Mouse (Mus musculus) ES-Bruce4 (cell line): ENCODE data around the gene Lama5. TPM values are rescaled to one million over a fixed set of nuclear protein-coding genes. Genes with fewer than 3 reads are reported as not detected.

ENCODE experiments used
- H3K27ac ChIP-seq: 2 replicates; pipeline ENCODE4 v1.5.1; 2012; ENCODE audit warnings: low read length, inconsistent platforms; ENCODE audit not compliant: insufficient read depth
- H3K27me3 ChIP-seq: 2 replicates; pipeline ENCODE4 v1.6.1; 2012; ENCODE audit warnings: mild to moderate bottlenecking, low read length, inconsistent platforms; ENCODE audit not compliant: control insufficient read depth, poor library complexity, insufficient read depth, severe bottlenecking
- H3K36me3 ChIP-seq: 2 replicates; pipeline ENCODE4 v1.6.1; 2012; ENCODE audit warnings: inconsistent platforms, mild to moderate bottlenecking, low read length, moderate library complexity; ENCODE audit not compliant: control insufficient read depth, poor library complexity, insufficient read depth, severe bottlenecking
- H3K4me1 ChIP-seq: one replicate; pipeline ENCODE4 v1.8.1; 2011; ENCODE audit warnings: low read length; ENCODE audit not compliant: control insufficient read depth, insufficient read depth
- H3K4me3 ChIP-seq: 2 replicates; pipeline ENCODE4 v1.5.1; 2011; ENCODE audit warnings: low read depth, mild to moderate bottlenecking, low read length
- H3K9ac ChIP-seq: 2 replicates; pipeline ENCODE4 v1.6.1; 2012; ENCODE audit warnings: low read depth, mild to moderate bottlenecking, inconsistent platforms; ENCODE audit not compliant: poor library complexity, severe bottlenecking
- H3K9me3 ChIP-seq: replicated peaks from 2 replicates; pipeline ENCODE4 v1.6.1; 2012; ENCODE audit warnings: mild to moderate bottlenecking, low read length, inconsistent platforms; ENCODE audit not compliant: control insufficient read depth, poor library complexity, insufficient read depth, severe bottlenecking
- CTCF ChIP-seq: IDR thresholded peaks from one replicate; pipeline ENCODE4 v1.8.1; 2011; ENCODE audit warnings: low read depth, low read length
- EP300 ChIP-seq: IDR thresholded peaks from 2 replicates; pipeline ENCODE4 v1.6.1; 2011; ENCODE audit warnings: low read depth, low read length; ENCODE audit not compliant: insufficient read depth
- POLR2A ChIP-seq: IDR thresholded peaks from one replicate; pipeline ENCODE4 v1.8.1; 2011; ENCODE audit warnings: low read length; ENCODE audit not compliant: insufficient read depth
- polyA plus RNA-seq: library from polyadenylated mRNA; stranded (reverse); fragments of >200 nt; gene quantifications from 2 replicates; pipeline ENCODE4 v1.2.4, GENCODE M21; 2011; ENCODE audit warnings: low read depth; ENCODE audit not compliant: missing spikeins, insufficient read depth, insufficient read length

The Lama5 gene
- polyA plus RNA-seq, 1 experiment: 141 TPM

GRCm38 (mm10) chr2:180248947-180249660 is 23.4 kb upstream of the Lama5 start:
- Histone ChIP-seq H3K36me3 (no peaks in the 10 kb centered on the region), H3K9me3 (no peaks in the 10 kb centered on the region), H3K4me1 (peaks cover 2% of the 10 kb centered on the region), H3K27ac (peak overlapping the region; percentile 38; the same call in 1 of the 2 replicates), H3K27me3 (no peaks in the 10 kb centered on the region), H3K4me3 (no peak overlapping the region), H3K9ac (no peak overlapping the region)
- TF ChIP-seq CTCF (no peak), POLR2A (no peak), EP300 (no peak)

GRCm38 (mm10) chr2:180247916-180248315 is 22.3 kb upstream of the Lama5 start:
- H3K9ac ChIP-seq: no peak overlapping the region
- H3K27ac ChIP-seq: no peak overlapping the region
- H3K4me3 ChIP-seq: no peak overlapping the region
- no peak for TF ChIP-seq CTCF
- TF ChIP-seq POLR2A: no peak
- no peak for TF ChIP-seq EP300
- H3K9me3 ChIP-seq: no peaks in the 10 kb centered on the region
- peaks cover 2% of the 10 kb centered on the region for H3K4me1 ChIP-seq
- no peaks in the 10 kb centered on the region for H3K36me3 ChIP-seq
- H3K27me3 ChIP-seq: no peaks in the 10 kb centered on the region

DNA sequence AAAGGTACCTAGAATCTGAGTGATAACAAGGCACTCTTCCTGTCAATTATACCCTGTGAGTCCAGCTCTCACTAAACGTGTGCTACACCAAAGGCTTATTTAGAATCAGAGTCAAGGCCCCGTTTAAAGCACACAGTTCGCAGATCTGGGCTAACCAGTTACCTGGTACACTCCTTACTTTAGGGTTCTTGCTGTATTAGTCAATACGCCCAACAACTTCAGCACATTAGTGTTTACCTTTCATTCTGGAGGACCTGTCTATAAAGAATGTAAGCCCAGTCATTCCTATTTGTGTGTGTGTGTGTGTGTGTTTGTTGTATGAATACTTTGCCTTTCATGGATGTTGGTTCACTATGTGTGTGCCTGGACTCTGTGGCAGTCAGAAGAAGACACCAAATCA is 17.4 kb upstream of the Lama5 start:
- H3K27me3 ChIP-seq: no peaks in the 10 kb centered on the region
- no peak for TF ChIP-seq POLR2A
- TF ChIP-seq EP300: no peak
- TF ChIP-seq CTCF: no peak
- H3K36me3 ChIP-seq: no peaks in the 10 kb centered on the region
- H3K4me1 ChIP-seq: no peaks in the 10 kb centered on the region
- no peaks in the 10 kb centered on the region for H3K9me3 ChIP-seq
- H3K9ac ChIP-seq: no peak overlapping the region
- H3K4me3 ChIP-seq: no peak overlapping the region
- H3K27ac ChIP-seq: no peak overlapping the region

GRCm38 (mm10) chr2:180238591-180238990 is 12.9 kb upstream of the Lama5 start:
- H3K27me3 ChIP-seq: no peaks in the 10 kb centered on the region
- H3K9me3 ChIP-seq: no peaks in the 10 kb centered on the region
- H3K4me3 ChIP-seq: no peak overlapping the region
- peak overlapping the region; percentile 66 for H3K27ac ChIP-seq
- H3K36me3 ChIP-seq: no peaks in the 10 kb centered on the region
- H3K4me1 ChIP-seq: peaks cover 3% of the 10 kb centered on the region
- no peak overlapping the region for H3K9ac ChIP-seq
- no peak for TF ChIP-seq EP300
- TF ChIP-seq CTCF: no peak
- TF ChIP-seq POLR2A: no peak

- Histone ChIP-seq H3K9me3 (no peaks in the 10 kb centered on the region), H3K27ac (peak overlapping the region; percentile 94), H3K4me1 (peaks cover 3% of the 10 kb centered on the region), H3K4me3 (no peak overlapping the region), H3K27me3 (no peaks in the 10 kb centered on the region), H3K9ac (peak overlapping the region; percentile 15; the same call in 1 of the 2 replicates), H3K36me3 (no peaks in the 10 kb centered on the region)
- TF ChIP-seq POLR2A (no peak), EP300 (no peak), CTCF (no peak)
These were observed 12.1 kb upstream of the Lama5 start for GRCm38 (mm10) chr2:180237601-180238345.

DNA sequence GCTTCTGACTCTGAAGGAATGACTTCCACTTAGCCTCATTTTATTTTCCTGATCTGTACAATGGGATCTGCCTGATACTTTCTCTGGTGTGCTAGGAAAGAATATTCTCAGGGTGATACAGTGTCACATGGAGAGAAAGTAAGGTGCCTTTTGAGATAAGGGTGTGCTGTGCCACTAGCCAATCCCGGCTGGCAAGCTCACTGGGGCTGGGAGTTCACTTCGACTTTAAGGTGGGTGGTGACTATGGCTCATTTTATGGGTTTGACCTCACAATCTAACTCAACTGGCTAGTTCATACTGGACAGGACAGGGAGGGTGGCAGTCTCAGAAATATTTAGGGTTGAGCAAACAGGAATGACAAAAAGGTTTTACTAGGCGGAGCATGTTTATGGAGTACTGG is 11.3 kb upstream of the Lama5 start:
- Histone ChIP-seq H3K4me3 (no peak overlapping the region), H3K27me3 (no peaks in the 10 kb centered on the region), H3K36me3 (no peaks in the 10 kb centered on the region), H3K9me3 (no peaks in the 10 kb centered on the region), H3K4me1 (peaks cover 3% of the 10 kb centered on the region), H3K27ac (peak overlapping the region; percentile 94), H3K9ac (peak overlapping the region; percentile 15; the same call in 1 of the 2 replicates)
- TF ChIP-seq CTCF (no peak), EP300 (no peak), POLR2A (no peak)
